28 mouse cellular contexts compared by ENCODE assay signal in genomic region chr10:25321198-25321597, GRCm38 (mm10). TPM values are rescaled to one million over a fixed set of nuclear protein-coding genes. Genes with fewer than 3 reads are reported as not detected.
A peak's percentile ranks its signal among the peaks of the same experiment; 100 is the strongest.
DNase-seq lines count a peak whose midpoint lies in the region; ATAC-seq and TF ChIP-seq lines count a peak whose summit lies in the region.
"Had no signal": no experiment of that assay in that cellular context is flagged by ENCODE, and none has a peak within 500 bp of the region (broad histone marks: within the 10 kb centered on the region; RNA-seq: fewer than 3 reads in every experiment).

No protein-coding gene starts in this region.

- TF ChIP-seq EP300 in lung, postnatal 0 days (IDR thresholded peaks at IDR 0.05): no peak

- WGBS in lung, postnatal 0 days: 81% methylated on average over 4 of the region's 4 CpGs
- 85% methylated on average over 4 of the region's 4 CpGs for WGBS in forebrain, embryonic 14.5 days

- no peak overlapping the region for H3K4me2 ChIP-seq in lung, postnatal 0 days (replicated peaks; ENCODE audit: low read depth, low read length)
- H3K4me2 ChIP-seq in forebrain, embryonic 14.5 days (ENCODE audit: low read length): no peak overlapping the region
- H3K4me2 ChIP-seq: embryonic facial prominence, embryonic 12.5 days; embryonic facial prominence, embryonic 15.5 days; forebrain, embryonic 15.5 days; heart, embryonic 13.5 days; hindbrain, embryonic 15.5 days had no signal

- no peak for TF ChIP-seq CTCF in lung, postnatal 0 days (IDR thresholded peaks at IDR 0.05)

- no peak overlapping the region for H3K4me3 ChIP-seq in lung, postnatal 0 days (ENCODE audit: low read depth, low read length)
- no peak overlapping the region for H3K4me3 ChIP-seq in forebrain, embryonic 14.5 days (ENCODE audit: low read depth, low read length)
- H3K4me3 ChIP-seq: embryonic facial prominence, embryonic 12.5 days; embryonic facial prominence, embryonic 15.5 days; forebrain, embryonic 15.5 days; gastrocnemius, adult 2 months; heart, adult 2 months; heart, embryonic 10.5 days; heart, embryonic 13.5 days; hindbrain, embryonic 15.5 days had no signal

- H3K9ac ChIP-seq in lung, postnatal 0 days (replicated peaks; ENCODE audit: low read depth): no peak overlapping the region
- no peak overlapping the region for H3K9ac ChIP-seq in forebrain, embryonic 14.5 days (ENCODE audit: low read length)
- H3K9ac ChIP-seq: embryonic facial prominence, embryonic 12.5 days; embryonic facial prominence, embryonic 15.5 days; forebrain, embryonic 15.5 days; heart, embryonic 13.5 days; hindbrain, embryonic 15.5 days had no signal

- H3K27ac ChIP-seq in lung, postnatal 0 days (ENCODE audit: low read length): no peak overlapping the region
- H3K27ac ChIP-seq in forebrain, embryonic 14.5 days (ENCODE audit: low read depth, low read length): no peak overlapping the region
- H3K27ac ChIP-seq: embryonic facial prominence, embryonic 12.5 days; embryonic facial prominence, embryonic 15.5 days; forebrain, embryonic 15.5 days; gastrocnemius, adult 2 months; heart, adult 2 months; heart, embryonic 10.5 days; heart, embryonic 13.5 days; hindbrain, embryonic 15.5 days had no signal

- no peaks in the 10 kb centered on the region for H3K9me3 ChIP-seq in lung, postnatal 0 days (ENCODE audit: low read length)
- no peaks in the 10 kb centered on the region for H3K9me3 ChIP-seq in forebrain, embryonic 14.5 days (replicated peaks; ENCODE audit: control insufficient read depth, low read length)
- H3K9me3 ChIP-seq: embryonic facial prominence, embryonic 12.5 days; embryonic facial prominence, embryonic 15.5 days; forebrain, embryonic 15.5 days; G1E; heart, embryonic 10.5 days; heart, embryonic 13.5 days; hindbrain, embryonic 15.5 days had no signal

- no peak for ATAC-seq in lung, postnatal 0 days
- ATAC-seq in granulocyte monocyte progenitor cell, adult 5-6 weeks (replicated peaks; ENCODE audit: poor library complexity, severe bottlenecking): peak; percentile 68
- ATAC-seq in megakaryocyte progenitor cell, adult 5-6 weeks (replicated peaks; ENCODE audit: poor library complexity): peak; percentile 61
- ATAC-seq in forebrain, embryonic 14.5 days: no peak
- ATAC-seq: forebrain, embryonic 15.5 days had no signal

- no peaks in the 10 kb centered on the region for H3K4me1 ChIP-seq in lung, postnatal 0 days (ENCODE audit: insufficient read depth, low read depth, low read length)
- no peaks in the 10 kb centered on the region for H3K4me1 ChIP-seq in forebrain, embryonic 14.5 days (ENCODE audit: control insufficient read depth, insufficient read depth, low read length)
- H3K4me1 ChIP-seq: embryonic facial prominence, embryonic 15.5 days; hindbrain, embryonic 15.5 days had no signal

- no peaks in the 10 kb centered on the region for H3K36me3 ChIP-seq in lung, postnatal 0 days (ENCODE audit: insufficient read depth, low read length)
- H3K36me3 ChIP-seq in forebrain, embryonic 14.5 days (ENCODE audit: control insufficient read depth, insufficient read depth, low read length): no peaks in the 10 kb centered on the region
- H3K36me3 ChIP-seq: embryonic facial prominence, embryonic 12.5 days; embryonic facial prominence, embryonic 15.5 days; forebrain, embryonic 15.5 days; G1E; heart, embryonic 10.5 days; heart, embryonic 13.5 days; hindbrain, embryonic 15.5 days had no signal

- peak; percentile 21 for DNase-seq in lung, postnatal 0 days (ENCODE audit: low spot score)
- DNase-seq in lung, postnatal 10 days: no peak
- peak; percentile 36 for DNase-seq in 416B (ENCODE audit: low read depth)
- no peak for DNase-seq in forebrain, embryonic 14.5 days (ENCODE audit: low spot score)
- DNase-seq in gastrocnemius, postnatal 14 days: no peak
- no peak for DNase-seq in ovary, postnatal 36 days (ENCODE audit: low spot score)
- DNase-seq: adrenal gland, adult 8-10 months; adrenal gland, postnatal 36 days; B cell, adult 2 months; cerebellum, adult 11 months; cerebellum, adult 2 months; cerebellum, adult 9-11 months; cerebellum, postnatal 25 days; gastrocnemius, adult 2 months; gastrocnemius, postnatal 25 days; heart, adult 2 months; heart, postnatal 14 days; heart, postnatal 4 days had no signal

- H3K27me3 ChIP-seq in lung, postnatal 0 days (replicated peaks; ENCODE audit: insufficient read depth, low read length): no peaks in the 10 kb centered on the region
- H3K27me3 ChIP-seq in forebrain, embryonic 14.5 days (replicated peaks; ENCODE audit: control insufficient read depth, insufficient read depth, low read length): no peaks in the 10 kb centered on the region
- H3K27me3 ChIP-seq: CH12.LX; embryonic facial prominence, embryonic 12.5 days; embryonic facial prominence, embryonic 15.5 days; forebrain, embryonic 15.5 days; heart, embryonic 13.5 days; hindbrain, embryonic 15.5 days had no signal

- intact Hi-C loops in gastrocnemius, postnatal 14 days (cut with DNase I; ENCODE audit: low total_unique reads): no loop called here

RNA-seq across cellular contexts. Expression of gene Akap7, which starts 13.5 kb away (rescaled TPM):
- polyA plus RNA-seq in lung, postnatal 0 days (2015; fragmentation: Nextera tagmentation; extraction: Ambion mirVana): 46.3 and 52.1 TPM in 2 replicates
- 10.9 and 19.6 TPM in 2 replicates for total RNA-seq in granulocyte monocyte progenitor cell, adult 5-6 weeks (2014; fragmentation: Nextera tagmentation)
- total RNA-seq in granulocyte monocyte progenitor cell, adult 5-6 weeks (2017): 18.7 and 23.1 TPM in 2 replicates
- 17.2 and 19.3 TPM in 2 replicates for total RNA-seq in megakaryocyte progenitor cell, adult 5-6 weeks (2015)
- 18.8 and 24.4 TPM in 2 replicates for total RNA-seq in megakaryocyte progenitor cell, adult 5-6 weeks (2017)
- 20.3 and 28.0 TPM in 2 replicates for polyA plus RNA-seq in forebrain, embryonic 14.5 days (2014; fragmentation: Nextera tagmentation; extraction: Ambion mirVana)
- total RNA-seq in gastrocnemius, postnatal 14 days (2021): 10 to 100 TPM; 36.8 to 41.5 TPM
- polyA plus RNA-seq: G1E had no signal

RNA-seq across cellular contexts. Expression of gene Epb41l2, which starts 38.4 kb away (rescaled TPM):
- polyA plus RNA-seq in lung, postnatal 0 days (2015; fragmentation: Nextera tagmentation; extraction: Ambion mirVana): 48.2 and 54.2 TPM in 2 replicates
- total RNA-seq in granulocyte monocyte progenitor cell, adult 5-6 weeks (2014; fragmentation: Nextera tagmentation): 31.1 and 34.6 TPM in 2 replicates
- 23.6 and 29.6 TPM in 2 replicates for total RNA-seq in granulocyte monocyte progenitor cell, adult 5-6 weeks (2017)
- total RNA-seq in megakaryocyte progenitor cell, adult 5-6 weeks (2015): 16.5 and 28.2 TPM in 2 replicates
- 19.1 and 24.6 TPM in 2 replicates for total RNA-seq in megakaryocyte progenitor cell, adult 5-6 weeks (2017)
- 17.2 and 20.6 TPM in 2 replicates for polyA plus RNA-seq in forebrain, embryonic 14.5 days (2014; fragmentation: Nextera tagmentation; extraction: Ambion mirVana)
- 10 to 100 TPM; 61.5 to 66.5 TPM for total RNA-seq in gastrocnemius, postnatal 14 days (2021)
- polyA plus RNA-seq: G1E had no signal

Comparison
In these comparisons a context has a peak if more than half of its experiments do, and no peak if none do; other contexts are left out.
1. DNase-seq: peak in lung, postnatal 0 days (single experiment) and 416B (single experiment); none in lung, postnatal 10 days (single experiment), forebrain, embryonic 14.5 days (single experiment), gastrocnemius, postnatal 14 days (single experiment) and ovary, postnatal 36 days (single experiment).
2. ATAC-seq: peak in granulocyte monocyte progenitor cell, adult 5-6 weeks (single experiment) and megakaryocyte progenitor cell, adult 5-6 weeks (single experiment); none in lung, postnatal 0 days (single experiment) and forebrain, embryonic 14.5 days (single experiment).